Mouse (Mus musculus): ENCODE measurements around the gene Hoxb4.
A peak's percentile ranks its signal among the peaks of the same experiment; 100 is the strongest.

The Hoxb4 gene

GRCm38 (mm10) chr11:96316696-96317607 is 1.1 kb upstream of the Hoxb4 start:
- no peak for DNase-seq

GRCm38 (mm10) chr11:96318368-96319070 is 452 bp downstream of the Hoxb4 start:
- peak; percentile 80 to 82 for DNase-seq

- no peak for DNase-seq
Measured at GRCm38 (mm10) chr11:96319071-96319902, 1.2 kb downstream of the Hoxb4 start.

- peak in 1 of 2 experiments; percentile 46 for DNase-seq
Measured at GRCm38 (mm10) chr11:96319910-96320309, 1.8 kb downstream of the Hoxb4 start.

DNA sequence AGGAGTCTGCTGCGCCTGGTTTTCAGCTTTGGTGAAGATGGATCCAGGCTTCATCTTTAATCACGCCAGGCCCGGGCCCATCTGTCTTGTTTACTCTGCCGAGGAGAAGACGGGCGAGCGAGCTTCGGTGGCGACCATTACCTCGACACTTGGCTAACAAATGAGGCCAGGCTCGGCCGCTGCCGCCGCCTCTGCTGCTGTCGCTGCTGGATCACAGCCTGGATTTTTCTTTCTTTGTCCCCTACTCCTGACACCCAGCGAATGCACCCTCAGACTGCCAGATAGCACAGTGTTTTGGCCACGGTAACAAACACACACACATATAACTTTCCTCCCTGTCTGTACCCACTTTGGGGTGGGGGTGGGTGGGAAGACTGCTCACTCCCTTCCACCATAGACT is 2.6 kb downstream of the Hoxb4 start:
- no peak for DNase-seq

DNA sequence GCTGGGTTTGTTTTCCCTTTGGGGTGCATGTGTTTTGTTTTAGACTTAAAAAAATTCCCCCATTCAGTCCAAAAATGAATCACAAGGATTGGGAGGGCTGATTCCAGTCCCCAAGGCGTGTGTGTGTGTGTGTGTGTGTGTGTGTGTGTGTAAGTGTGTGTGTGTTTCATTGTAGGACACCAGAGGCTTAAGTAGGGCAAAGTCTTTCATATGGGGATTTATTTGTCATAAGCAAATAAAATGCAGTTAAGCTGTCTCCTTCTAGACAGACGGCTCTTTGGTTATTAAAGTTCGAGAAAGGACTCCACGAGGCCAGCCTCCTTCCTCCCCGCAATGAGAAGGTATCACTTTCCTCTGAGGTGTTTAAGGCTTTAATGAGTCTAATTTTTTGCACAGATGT is 3.8 kb downstream of the Hoxb4 start:
- DNase-seq: no peak

DNA sequence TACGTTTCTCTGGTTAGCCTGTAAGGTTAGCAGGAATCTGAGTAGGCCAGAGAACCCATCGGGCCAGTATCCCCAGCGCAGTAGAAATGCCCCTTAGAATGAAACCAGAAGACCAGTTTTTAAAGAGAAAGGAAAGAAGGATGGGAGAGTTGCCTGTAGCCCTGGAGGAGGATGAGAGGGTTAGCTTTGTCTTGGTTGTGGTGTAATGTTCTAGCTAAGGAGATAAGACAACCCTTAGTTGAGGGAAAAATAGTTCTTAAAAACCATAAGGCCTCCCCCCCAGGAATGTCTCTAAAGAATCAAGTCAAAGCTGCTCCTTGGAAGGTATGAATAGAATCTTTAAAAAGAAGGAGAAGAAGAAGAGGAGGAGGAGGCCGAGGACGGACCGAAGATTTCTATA is 4.7 kb downstream of the Hoxb4 start:
- DNase-seq: no peak

GRCm38 (mm10) chr11:96323154-96323553 is 5.1 kb downstream of the Hoxb4 start, which contains the start of gene Hoxb3:
Hoxb3 (plus strand) TSS chr11:96323326.
- no peak for DNase-seq

GRCm38 (mm10) chr11:96324125-96324524 is 6.1 kb downstream of the Hoxb4 start:
- DNase-seq: no peak

GRCm38 (mm10) chr11:96324965-96325364 is 6.9 kb downstream of the Hoxb4 start:
- no peak for DNase-seq

GRCm38 (mm10) chr11:96325747-96326212 is 7.7 kb downstream of the Hoxb4 start:
- no peak for DNase-seq

- DNase-seq: no peak
Measured at GRCm38 (mm10) chr11:96326705-96327104, 8.6 kb downstream of the Hoxb4 start.

DNA sequence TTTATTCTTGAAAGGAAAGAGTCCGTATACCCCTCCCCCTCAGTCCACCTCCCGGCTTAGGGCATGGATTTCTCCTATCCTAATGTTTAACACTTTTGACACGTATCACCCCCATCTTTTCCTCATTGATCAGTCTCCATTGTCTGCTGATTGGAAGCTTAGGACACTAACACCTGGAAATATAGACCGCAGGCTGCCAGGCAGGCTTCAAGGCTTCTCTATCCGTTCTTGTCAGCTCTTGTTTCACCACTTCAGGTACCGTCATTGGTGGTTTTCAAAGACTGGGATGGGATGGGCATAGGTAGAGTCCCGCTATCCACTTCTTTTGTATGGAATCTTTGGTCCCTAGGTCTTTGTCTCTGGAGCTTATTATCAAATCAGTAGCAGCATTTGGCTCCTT is 9.1 kb downstream of the Hoxb4 start:
- no peak for DNase-seq

- no peak for DNase-seq
Measured at GRCm38 (mm10) chr11:96327750-96328149, 9.7 kb downstream of the Hoxb4 start.

DNA sequence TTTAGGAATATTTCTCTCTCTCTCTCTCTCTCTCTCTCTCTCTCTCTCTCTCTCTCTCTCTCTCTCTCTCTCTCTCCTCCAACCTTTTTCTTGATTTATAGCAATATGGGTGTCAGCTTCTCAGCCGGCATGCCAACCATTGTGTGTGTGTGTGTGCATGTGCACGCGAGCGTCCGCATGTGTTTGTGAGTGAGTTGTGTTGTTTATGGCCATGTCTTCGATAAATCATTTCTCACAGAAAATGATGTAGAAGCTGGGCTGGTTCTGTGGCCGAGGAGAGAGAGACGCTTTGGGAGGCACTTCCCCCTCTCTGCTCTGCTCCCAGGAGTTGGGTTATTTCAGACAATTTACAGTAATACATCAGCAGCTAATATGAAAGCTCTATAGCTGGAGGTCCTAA is 10.5 kb downstream of the Hoxb4 start:
- no peak for DNase-seq

- DNase-seq: no peak
Measured at GRCm38 (mm10) chr11:96332105-96332504, 14.0 kb downstream of the Hoxb4 start.

DNA sequence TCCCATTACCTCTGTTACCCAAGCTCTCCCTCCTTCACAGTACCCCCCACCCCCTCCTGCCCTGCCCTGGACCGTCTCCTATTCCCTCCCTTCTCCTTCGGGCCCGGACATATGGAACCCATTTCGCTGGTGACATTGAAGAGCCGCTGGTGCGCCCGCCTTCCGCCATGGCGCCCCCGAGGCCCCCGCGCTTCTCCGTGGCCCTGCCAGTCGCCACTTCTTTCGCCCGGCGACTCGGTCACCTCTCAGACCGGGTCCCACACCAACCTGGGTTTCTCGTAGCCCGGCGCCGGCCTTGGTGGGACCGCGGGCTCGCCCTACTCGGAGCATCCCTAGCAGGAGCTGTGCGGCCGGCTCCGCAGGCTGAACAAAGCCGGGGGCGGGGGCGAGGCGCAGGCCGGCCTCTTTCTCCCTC is 14.6 kb downstream of the Hoxb4 start:
- DNase-seq: no peak

GRCm38 (mm10) chr11:96333241-96334001 is 15.4 kb downstream of the Hoxb4 start:
- DNase-seq: no peak

DNA sequence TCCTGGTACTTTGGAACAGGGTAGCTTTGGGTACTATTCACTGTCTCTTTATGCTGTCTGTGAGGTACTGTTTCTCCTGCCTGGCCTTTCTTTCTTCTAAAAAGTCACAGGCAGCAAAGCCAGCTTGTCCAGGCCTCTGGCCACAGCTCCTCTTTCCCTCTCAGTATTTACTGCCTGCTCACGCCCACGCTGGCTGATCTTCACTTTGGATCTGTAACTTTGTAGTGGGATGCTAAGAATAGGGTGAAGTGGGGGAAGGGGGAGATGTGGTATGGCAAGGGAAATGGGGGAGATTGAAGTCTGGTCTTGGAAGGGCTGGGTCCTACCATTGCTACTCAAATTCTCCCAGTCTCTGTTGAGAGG is 15.9 kb downstream of the Hoxb4 start:
- DNase-seq: no peak

DNA sequence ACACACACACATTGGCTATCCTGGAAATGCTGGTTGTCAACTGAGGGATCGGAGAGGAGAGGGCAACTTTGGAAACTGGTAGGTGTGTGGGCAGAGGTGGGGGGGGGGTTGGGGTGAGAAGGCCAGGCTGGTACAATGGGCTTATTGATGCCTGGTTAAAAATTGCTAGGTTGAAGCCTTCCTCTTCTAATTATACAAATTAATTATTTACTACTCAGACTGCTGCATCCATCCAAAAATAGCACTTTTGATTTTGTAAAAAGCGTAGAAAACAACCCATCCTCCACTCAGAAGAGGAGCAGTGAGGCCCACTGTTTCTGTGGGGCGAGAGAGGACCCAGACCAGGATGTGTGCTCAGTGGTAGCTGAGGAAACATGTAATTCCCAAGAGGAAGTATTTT is 16.9 kb downstream of the Hoxb4 start:
- DNase-seq: no peak

DNA sequence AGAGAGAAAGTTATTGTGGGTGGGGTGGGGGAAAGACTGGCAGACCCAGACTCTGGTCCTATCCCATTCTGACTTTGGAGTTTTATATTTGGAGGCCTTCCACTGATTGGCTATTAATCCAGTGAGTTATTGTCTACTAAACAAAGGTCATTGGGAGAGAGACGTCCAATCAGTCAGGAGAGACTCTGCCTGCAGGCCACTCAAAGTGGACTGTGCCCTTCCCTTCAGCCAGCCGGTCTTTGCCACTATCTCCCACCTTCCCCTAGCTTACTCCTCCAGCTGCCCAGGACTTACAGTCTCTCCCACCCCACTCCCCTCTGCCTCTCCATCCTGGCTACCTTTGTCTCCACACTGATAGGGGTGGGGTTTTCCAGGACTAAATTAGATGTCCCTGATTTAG is 18.5 kb downstream of the Hoxb4 start:
- DNase-seq: no peak

GRCm38 (mm10) chr11:96337026-96337425 is 19.0 kb downstream of the Hoxb4 start:
- no peak for DNase-seq

Measured in lung, adult 18-20 months (tissue).